In the genomic region with DNA sequence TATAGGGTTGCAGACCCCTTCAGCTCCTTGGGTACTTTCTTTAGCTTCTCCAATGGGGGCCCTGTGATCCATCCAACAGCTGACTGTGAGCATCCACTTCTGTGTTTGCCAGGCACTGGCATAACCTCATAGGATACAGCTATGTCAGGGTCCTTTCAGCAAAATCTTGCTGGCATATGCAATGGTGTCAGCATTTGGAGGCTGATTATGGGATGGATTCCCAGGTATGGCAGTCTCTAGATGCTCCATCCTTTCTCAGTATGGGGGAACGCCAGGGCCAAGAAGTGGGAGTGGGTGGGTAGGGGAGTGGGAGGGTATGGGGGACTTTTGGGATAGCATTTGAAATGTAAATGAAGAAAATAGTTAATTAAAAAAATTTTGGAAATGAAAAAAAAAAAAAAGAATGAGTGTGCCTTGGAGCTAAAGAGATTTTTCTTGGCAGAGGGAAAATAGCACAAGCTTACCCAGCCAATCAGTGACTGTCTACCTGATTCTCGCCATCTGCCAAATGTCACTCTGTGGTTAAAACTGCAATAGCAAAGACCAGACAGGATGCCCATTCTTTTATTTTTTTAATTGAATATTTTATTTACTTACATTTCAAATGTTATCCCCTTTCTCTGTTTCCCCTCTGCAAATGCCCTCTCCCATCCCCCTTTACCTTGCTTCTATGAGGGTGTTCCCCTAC, we compare ENCODE assay signal across 8 mouse cellular contexts.
A peak's percentile ranks its signal among the peaks of the same experiment; 100 is the strongest.
DNase-seq lines count a peak whose midpoint lies in the region; ATAC-seq and TF ChIP-seq lines count a peak whose summit lies in the region.
"Not testable (repeated sequence)": the region's sequence is repeated elsewhere in the genome, so short reads cannot be mapped to it uniquely, and the experiment has no call there.

No protein-coding gene starts in this region.

- DNase-seq in brain, embryonic 14.5 days (ENCODE audit: low read depth), result peak; percentile 33
- DNase-seq in cerebellum, adult 11-12 months, result peak; percentile 13
- peak; percentile 28 to 53 for DNase-seq in cerebellum, adult 2 months
- DNase-seq in cerebellum, adult 9-11 months, result peak; percentile 22
- peak; percentile 15 to 55 for DNase-seq in cerebellum, postnatal 14 days
- peak; percentile 9 to 12 for DNase-seq in cerebellum, postnatal 36 days
- DNase-seq in heart, adult 11 months, result peak; percentile 71

- H3K4me3 ChIP-seq in cerebellum, adult 2 months (replicated peaks; ENCODE audit: insufficient read depth, low read depth, low read length); forebrain, embryonic 15.5 days: not testable (repeated sequence)

- TF ChIP-seq POLR2A in brain, embryonic 14.5 days (IDR thresholded peaks at IDR 0.05; ENCODE audit: borderline replicate concordance, extremely low read depth, insufficient read depth, insufficient read length, poor library complexity, severe bottlenecking); cerebellum, adult 2 months (IDR thresholded peaks at IDR 0.05; ENCODE audit: borderline replicate concordance, insufficient read depth, low read length): not testable (repeated sequence)

- H3K27me3 ChIP-seq in cerebellum, adult 2 months (ENCODE audit: control insufficient read depth, insufficient read depth, low read length); forebrain, embryonic 15.5 days: not testable (repeated sequence)

- not testable (repeated sequence) for H3K9ac ChIP-seq in forebrain, embryonic 15.5 days (replicated peaks)

- not testable (repeated sequence) for TF ChIP-seq CTCF in brain, embryonic 14.5 days (IDR thresholded peaks at IDR 0.05; ENCODE audit: borderline replicate concordance, extremely low read depth, insufficient read depth, insufficient read length); cerebellum, adult 2 months (IDR thresholded peaks at IDR 0.05; ENCODE audit: borderline replicate concordance, insufficient read depth, low read depth, low read length)

- not testable (repeated sequence) for H3K36me3 ChIP-seq in forebrain, embryonic 15.5 days

- peak; percentile 77; the same call in 1 of the 2 replicates for ATAC-seq in forebrain, embryonic 15.5 days (replicated peaks)

- H3K4me1 ChIP-seq in cerebellum, adult 2 months (ENCODE audit: control insufficient read depth, insufficient read depth, low read length); forebrain, embryonic 15.5 days: not testable (repeated sequence)

- H3K27ac ChIP-seq in cerebellum, adult 2 months (ENCODE audit: insufficient read depth, low read length), result peak overlapping the region; percentile 64; the same call in 1 of the 2 replicates
- peak overlapping the region; percentile 46; the same call in 1 of the 2 replicates for H3K27ac ChIP-seq in forebrain, embryonic 15.5 days (replicated peaks)

- not testable (repeated sequence) for H3K9me3 ChIP-seq in forebrain, embryonic 15.5 days

- 20% methylated on average over 2 of the region's 2 CpGs for WGBS in cerebellum, adult 2 months
- WGBS in forebrain, embryonic 15.5 days, result 76% methylated on average over 2 of the region's 2 CpGs

- H3K4me2 ChIP-seq in forebrain, embryonic 15.5 days (replicated peaks), result not testable (repeated sequence)

Comparison
In these comparisons a context has a peak if more than half of its experiments do, and no peak if none do; other contexts are left out.
1. DNase-seq: peak in every context shown above with its lines; median percentile 71 in heart, adult 11 months; 40 in cerebellum, adult 2 months; 35 in cerebellum, postnatal 14 days; 33 in brain, embryonic 14.5 days; 22 in cerebellum, adult 9-11 months; 13 in cerebellum, adult 11-12 months; 10 in cerebellum, postnatal 36 days.